Mouse (Mus musculus): Measurements from ENCODE around the gene Masp2.

Masp2 gene

GRCm38 (mm10) chr4:148602357-148603120, at the start of gene Masp2:
Gene Masp2 (plus strand): TSS chr4:148602554.
- DNase-seq: no peak

DNA sequence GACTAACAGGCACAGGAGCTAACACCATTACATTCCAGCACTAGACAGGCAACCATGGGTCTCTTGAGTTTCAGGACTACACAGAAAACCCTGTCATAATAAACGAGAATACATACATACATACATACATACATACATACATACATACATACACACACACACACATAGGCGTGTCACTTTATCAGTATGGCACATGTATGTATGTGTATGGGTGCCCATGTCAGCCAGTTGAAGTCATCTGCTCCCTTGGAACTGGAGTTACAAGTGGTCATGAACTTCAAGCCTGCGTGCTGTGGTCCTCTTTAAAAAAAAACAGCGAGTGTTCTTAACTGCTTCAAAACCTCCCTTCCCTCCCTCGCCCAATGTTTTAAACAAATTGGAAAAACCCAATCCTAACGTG, 44.6 kb upstream of the Masp2 start:
- no peak for DNase-seq

- DNase-seq: peak; percentile 87 to 89
These were observed 43.9 kb upstream of the Masp2 start, which contains the start of gene Exosc10 for GRCm38 (mm10) chr4:148558297-148559000. Gene Exosc10 (plus strand): TSS chr4:148558429.

GRCm38 (mm10) chr4:148562676-148563075, 39.7 kb upstream of the Masp2 start:
- no peak for DNase-seq

GRCm38 (mm10) chr4:148563595-148563994, 38.8 kb upstream of the Masp2 start:
- DNase-seq: no peak

DNA sequence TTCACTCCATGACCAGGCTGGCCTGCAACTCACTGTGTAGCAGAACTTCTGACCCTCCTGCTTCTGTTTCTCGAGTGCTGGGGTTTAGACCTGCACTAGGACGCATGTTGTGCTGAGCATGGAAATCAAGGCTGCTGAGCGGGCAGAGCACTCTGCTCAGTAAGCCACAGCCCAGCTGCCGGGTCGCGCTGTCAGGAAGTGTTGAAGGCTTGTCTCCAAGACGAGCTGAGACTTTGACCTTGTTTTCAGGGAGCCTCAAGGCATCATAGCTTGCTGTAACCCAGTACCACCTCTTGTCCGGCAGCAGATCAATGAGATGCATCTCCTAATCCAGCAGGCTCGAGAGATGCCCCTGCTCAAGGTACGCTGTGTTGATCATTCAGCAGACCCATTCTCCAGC, 32.2 kb upstream of the Masp2 start:
- DNase-seq: no peak

DNA sequence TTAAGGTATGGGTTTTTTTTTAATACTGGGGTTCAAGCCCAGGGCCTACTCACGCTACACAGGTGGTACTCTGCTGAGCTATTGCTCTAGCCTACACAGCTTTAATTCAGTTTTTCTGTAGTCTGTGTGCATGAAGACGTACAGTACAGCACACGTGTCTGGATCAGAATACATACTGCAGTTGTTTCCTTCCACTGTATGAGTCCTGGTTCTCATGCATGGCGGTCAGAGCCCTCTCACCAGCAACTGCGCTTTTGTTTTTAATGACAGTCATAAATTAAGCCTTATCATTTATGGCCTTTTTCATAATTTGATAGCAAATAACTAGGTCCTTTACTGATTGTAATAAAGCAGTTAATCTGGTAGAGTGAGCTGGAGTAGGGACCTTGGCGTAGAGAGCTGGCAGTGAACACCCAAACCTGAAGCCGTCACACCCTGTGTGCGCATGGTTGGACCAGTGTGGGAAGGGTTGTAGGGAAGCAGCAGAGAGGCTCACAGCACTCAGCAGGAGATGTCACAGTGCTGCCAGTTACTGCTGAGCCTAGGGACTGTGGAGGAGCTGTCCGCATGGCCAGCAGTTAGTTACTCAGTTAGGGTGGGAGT, 31.6 kb upstream of the Masp2 start:
- no peak for DNase-seq

- DNase-seq: no peak
These were observed 29.1 kb upstream of the Masp2 start for GRCm38 (mm10) chr4:148573222-148573621.

- DNase-seq: no peak
These were observed 21.6 kb upstream of the Masp2 start for GRCm38 (mm10) chr4:148580765-148581164.

DNA sequence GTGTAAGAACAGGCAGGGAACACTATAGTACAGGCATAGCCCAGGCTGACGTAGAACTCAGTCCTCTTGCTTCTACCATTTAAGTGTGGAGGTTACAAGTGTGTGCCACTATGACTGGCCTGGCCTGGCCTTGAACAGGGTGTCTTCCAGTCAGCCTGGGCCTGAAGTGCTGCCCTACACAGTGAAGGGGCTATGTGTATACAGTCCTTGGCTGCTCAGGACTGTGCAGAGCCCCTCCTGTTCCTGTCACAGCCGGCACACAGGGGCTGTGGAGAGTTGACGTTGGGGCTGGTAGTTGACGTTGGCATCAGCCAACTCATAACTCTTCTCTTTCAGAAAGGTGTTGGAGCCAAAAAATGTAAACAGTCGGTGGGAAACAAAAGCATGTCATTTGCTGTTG, 20.9 kb upstream of the Masp2 start:
- DNase-seq: no peak

- no peak for DNase-seq
These were observed 19.1 kb upstream of the Masp2 start for GRCm38 (mm10) chr4:148583257-148583656.

GRCm38 (mm10) chr4:148586648-148587047, 15.7 kb upstream of the Masp2 start:
- no peak for DNase-seq

DNA sequence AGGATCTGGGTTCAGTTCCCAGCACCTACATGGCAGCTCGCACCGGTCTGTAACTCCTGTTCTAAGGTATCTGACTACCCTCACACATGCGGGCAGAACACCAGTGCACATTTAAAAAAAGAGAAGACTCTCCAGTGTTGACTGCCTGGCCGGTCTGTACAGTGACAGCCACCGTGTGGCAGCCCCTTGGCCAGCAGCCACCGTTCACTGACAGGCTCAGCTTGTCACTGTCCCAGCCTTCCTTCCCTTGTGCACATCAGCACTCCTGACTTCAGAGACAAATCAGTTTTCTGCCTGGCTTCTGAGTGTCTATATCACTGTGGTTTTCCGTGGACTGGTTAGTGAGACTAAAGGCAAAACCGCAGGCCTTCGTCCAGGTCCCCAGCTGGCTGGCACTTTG, 13.6 kb upstream of the Masp2 start:
- DNase-seq: no peak

- DNase-seq: no peak
These were observed 12.8 kb upstream of the Masp2 start for GRCm38 (mm10) chr4:148589565-148589964.

DNA sequence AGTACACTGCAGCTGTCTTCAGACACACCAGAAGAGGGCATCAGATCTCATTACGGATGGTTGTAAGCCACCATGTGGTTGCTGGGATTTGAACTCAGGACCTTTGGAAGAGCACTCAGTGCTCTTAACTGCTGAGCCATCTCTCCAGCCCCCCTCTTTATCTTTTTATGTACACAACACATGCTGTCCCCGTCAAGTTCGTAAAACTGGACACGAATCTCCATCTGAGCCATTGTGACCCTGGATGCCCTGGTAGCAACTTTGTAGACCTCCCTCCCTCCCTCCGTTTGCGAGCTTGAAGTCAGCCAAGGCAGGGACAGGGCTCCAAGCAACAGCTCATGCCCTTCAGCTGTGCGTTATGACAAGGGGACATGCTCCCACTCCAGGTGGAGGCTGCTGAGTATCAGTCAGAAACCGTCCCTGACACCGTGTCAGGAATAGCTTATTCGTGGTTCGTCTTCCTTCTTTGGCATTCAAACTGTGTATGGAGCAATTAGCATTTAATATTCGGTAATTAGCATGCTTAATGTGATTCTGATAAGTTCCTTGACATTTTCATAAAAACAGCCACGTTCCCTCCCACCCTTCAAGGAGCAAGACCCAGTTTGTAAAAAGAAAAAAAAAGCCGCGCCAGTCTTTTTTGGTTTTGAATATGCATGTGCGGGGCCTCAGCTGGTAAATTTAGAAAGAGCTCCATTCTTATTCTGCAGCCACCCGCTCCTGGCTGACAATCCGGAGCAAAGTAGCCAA, 11.8 kb upstream of the Masp2 start:
- DNase-seq: no peak

DNA sequence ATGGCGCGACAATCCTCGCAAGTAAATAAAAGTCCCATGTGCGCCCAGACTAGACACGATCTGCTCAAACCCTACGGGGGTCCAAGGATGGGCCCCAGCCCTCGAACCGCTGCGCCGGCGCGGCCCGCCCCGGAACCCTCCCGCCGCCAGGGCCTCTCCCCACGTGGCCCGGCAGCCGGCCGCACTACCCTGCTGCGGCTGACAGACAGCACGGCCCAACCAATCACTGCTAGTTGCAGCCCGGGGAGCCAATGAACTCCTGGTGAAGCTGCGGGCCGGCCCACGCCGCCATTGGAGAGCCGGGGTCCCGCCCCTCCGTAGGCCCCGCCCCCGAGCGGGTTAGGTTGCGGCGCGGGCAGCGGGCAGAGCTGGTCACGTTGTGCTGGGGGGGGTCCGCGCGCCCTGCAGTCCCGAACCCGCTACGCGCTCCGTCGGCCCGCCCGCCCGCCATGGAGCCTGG, 11.2 kb upstream of the Masp2 start, which contains the start of gene Srm:
Srm (plus strand) TSS at position 333 of the 460 bp plus-strand sequence.
- peak; percentile 96 to 98 for DNase-seq

DNA sequence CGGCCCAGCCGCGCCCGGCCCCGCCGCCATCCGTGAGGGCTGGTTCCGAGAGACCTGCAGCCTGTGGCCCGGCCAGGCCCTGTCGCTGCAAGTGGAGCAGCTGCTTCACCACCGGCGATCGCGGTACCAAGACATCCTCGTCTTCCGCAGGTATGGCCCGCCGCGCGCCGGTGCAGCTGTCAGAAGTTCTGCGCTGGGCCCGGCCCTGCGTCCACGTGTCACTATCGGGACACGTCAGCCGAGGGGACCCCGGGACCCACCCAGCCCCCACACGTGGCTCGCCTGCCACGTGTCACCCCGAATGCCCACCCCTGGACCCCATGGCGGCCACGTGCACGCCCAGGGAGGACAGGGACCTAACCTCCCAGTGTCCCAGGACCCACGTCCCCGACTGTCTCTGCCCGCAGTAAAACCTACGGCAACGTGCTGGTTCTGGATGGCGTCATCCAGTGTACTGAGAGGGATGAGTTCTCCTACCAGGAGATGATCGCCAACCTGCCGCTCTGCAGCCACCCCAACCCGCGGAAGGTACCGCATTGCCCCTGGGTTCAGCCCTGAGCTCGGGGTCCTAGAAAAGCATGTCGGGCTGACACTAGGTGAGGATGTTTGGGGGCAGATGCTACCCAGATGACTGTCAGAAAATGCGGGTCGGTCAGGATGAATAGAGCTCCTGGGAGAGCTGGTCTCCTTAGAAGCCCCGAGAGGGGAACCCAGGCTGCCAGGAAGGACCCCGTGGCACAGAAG, 10.5 kb upstream of the Masp2 start:
- no peak for DNase-seq

DNA sequence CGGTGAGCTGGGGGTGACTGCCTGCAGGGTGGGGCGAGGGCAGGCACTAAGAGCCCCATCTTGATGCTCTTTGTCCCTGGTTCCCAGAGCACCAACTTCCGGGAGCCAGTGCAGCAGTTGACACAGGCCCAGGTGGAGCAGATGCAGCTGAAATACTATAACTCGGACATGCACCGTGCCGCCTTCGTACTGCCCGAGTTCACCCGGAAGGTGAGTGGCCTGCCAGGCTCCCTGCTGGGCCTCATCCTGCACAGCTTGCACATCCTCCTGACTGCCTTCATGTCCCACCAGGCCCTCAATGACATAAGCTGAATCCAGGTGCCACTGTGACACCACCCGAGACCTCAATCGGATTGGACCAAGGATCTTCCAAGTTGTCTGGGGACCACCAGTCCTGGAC, 8.4 kb upstream of the Masp2 start:
- DNase-seq: no peak

DNA sequence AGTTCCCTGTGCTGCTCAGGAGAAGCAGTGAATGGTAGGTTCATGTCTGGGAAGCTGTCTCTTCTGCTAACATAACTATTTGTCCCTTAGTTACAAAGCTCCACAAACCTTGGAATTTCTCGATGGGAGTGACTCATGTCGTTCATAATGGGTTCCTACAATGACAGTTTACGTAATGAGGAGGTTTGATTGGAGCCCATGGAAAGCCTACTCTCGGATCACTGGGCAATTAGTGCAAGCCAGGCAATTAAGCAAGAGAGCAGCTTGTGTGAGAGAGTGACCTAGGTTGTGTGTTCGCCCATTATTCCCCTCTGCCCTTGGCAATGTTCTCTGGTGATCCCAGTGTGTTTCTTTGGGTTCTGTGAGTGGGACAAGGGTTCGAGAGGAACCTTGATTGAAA, 6.4 kb upstream of the Masp2 start:
- no peak for DNase-seq

- no peak for DNase-seq
These were observed 5.6 kb upstream of the Masp2 start for GRCm38 (mm10) chr4:148596731-148597130.

DNA sequence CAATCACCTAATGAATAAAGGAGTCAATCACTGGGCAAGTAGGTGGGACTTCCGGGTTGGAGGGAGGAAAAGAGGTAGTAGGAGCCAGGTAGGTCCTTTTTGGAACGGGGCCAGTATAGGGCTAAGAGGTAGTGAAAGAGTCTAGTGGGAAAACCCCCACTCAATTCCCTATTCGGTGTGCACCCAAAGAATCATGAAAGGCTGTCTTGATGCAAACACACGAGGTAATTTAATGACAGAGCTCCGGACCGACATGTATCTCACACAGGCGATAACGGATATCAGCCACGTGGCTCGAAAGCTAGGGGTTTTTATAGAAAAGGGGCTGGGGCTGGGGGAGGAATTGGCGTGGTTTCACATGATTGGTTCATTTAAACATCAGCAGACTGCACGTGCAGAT, 3.5 kb upstream of the Masp2 start:
- DNase-seq: no peak

- no peak for DNase-seq
These were observed 2.0 kb upstream of the Masp2 start for GRCm38 (mm10) chr4:148600316-148600715.
